Mouse (Mus musculus) intestine, embryonic 14.5 days (tissue): ENCODE data around the gene Poglut1. TPM values are rescaled to one million over a fixed set of nuclear protein-coding genes. Genes with fewer than 3 reads are reported as not detected.
A peak's percentile ranks its signal among the peaks of the same experiment; 100 is the strongest.

Experiments
- ATAC-seq: fragments of 200-750 bp; cut with Nextera tagmentation; replicated peaks from 2 replicates; pipeline ENCODE4 v1.8.0; 2017; ENCODE audit warnings: low read depth, moderate number of reproducible peaks, moderate TSS enrichment, moderate library complexity; ENCODE audit not compliant: low FRiP score, low TSS enrichment
- DNase-seq: peaks from one replicate; pipeline ENCODE4 v3.0.0-alpha.2; 2018; ENCODE audit warnings: low spot score
- H3K27ac ChIP-seq: fragments of 300-500 bp; sonication (generic); 2 replicates; pipeline ENCODE4 v1.5.1; 2014; ENCODE audit warnings: low read depth, mild to moderate bottlenecking, control low read depth
- H3K27me3 ChIP-seq: fragments of 300-500 bp; sonication (generic); replicated peaks from 2 replicates; pipeline ENCODE4 v1.6.1; 2014; ENCODE audit warnings: low read length, control low read depth; ENCODE audit not compliant: control insufficient read depth, insufficient read depth
- H3K36me3 ChIP-seq: fragments of 300-500 bp; sonication (generic); 2 replicates; pipeline ENCODE4 v1.6.1; 2014; ENCODE audit warnings: low read length, control low read depth; ENCODE audit not compliant: control insufficient read depth, insufficient read depth
- H3K4me1 ChIP-seq: fragments of 300-500 bp; sonication (generic); replicated peaks from 2 replicates; pipeline ENCODE4 v1.6.1; 2014; ENCODE audit warnings: low read length, control low read depth, mixed read lengths; ENCODE audit not compliant: control insufficient read depth, insufficient read depth
- H3K4me2 ChIP-seq: fragments of 300-500 bp; sonication (generic); 2 replicates; pipeline ENCODE4 v1.6.1; 2014; ENCODE audit warnings: low read length
- H3K4me3 ChIP-seq: fragments of 300-500 bp; sonication (generic); 2 replicates; pipeline ENCODE4 v1.5.1; 2014; ENCODE audit warnings: low read depth, low read length, control low read depth, mixed read lengths
- H3K9ac ChIP-seq: fragments of 300-500 bp; sonication (generic); 2 replicates; pipeline ENCODE4 v1.6.1; 2014; ENCODE audit warnings: mild to moderate bottlenecking, low read length
- H3K9me3 ChIP-seq: fragments of 300-500 bp; sonication (generic); 2 replicates; pipeline ENCODE4 v1.6.1; 2016; ENCODE audit warnings: low read length, control low read depth; ENCODE audit not compliant: control insufficient read depth
- WGBS: fragments of 180-500 bp; shearing (Covaris S2); extraction: QIAGEN DNeasy Blood & Tissue Kit; methylation state at CpG from one replicate; pipeline ENCODE4 v1.1.7; 2014; 5-methylcytosine and 5-hydroxymethylcytosine counted together
- polyA plus RNA-seq: library from polyadenylated mRNA; unstranded; fragments of >200 nt; fragmentation: Nextera tagmentation; extraction: Ambion mirVana; gene quantifications from 2 replicates; pipeline ENCODE4 v1.2.1, GENCODE M21; 2014

The Poglut1 gene
- polyA plus RNA-seq, 1 experiment from 2014 or later, result 43.7 TPM

DNA sequence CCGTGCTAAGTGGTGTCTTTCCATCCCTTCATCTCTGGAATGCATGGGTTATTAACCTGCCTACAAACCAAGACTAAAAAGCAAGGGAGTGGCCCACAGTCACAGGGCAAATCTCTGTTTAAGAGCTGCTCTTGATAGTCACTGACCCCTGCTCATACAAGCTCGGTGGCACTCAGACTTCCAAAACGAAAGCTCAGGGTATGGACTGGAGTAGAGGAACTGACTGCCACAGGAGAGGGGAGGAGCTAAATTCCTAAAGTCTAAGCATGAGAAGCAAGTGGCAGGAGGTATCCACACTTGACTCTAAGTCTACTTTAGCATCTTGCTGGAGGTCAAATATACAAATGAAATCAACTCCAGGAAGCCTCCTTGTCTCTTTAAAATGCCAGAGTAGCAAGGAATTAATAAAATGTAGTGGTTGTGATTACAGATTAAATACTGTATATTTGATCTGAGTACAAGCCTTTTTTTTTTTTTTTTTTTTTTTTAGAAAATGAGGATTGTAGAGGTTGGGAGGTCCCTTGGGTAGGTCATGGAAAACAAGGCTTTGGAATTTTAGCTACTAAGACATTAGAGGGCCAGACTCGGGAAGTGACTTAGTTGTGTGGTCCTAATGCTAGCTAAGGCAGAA, 74.3 kb downstream of the Poglut1 start:
- Histone ChIP-seq H3K4me1 (peaks cover 6% of the 10 kb centered on the region; the same call in 1 of the 2 replicates), H3K9me3 (no peaks in the 10 kb centered on the region), H3K4me2 (peak overlapping the region; percentile 63), H3K27me3 (no peaks in the 10 kb centered on the region), H3K9ac (no peak overlapping the region), H3K27ac (no peak overlapping the region), H3K36me3 (no peaks in the 10 kb centered on the region), H3K4me3 (peak overlapping the region; percentile 39; the same call in 1 of the 2 replicates)
- ATAC-seq (no peak), DNase-seq (no peak)
- 48% methylated on average over 4 of the region's 4 CpGs for WGBS

Other genes with a start within 250 kb of the Poglut1 start
- gene Maats1, start 208.1 kb downstream of the Poglut1 start, polyA plus RNA-seq, result 0.08 TPM in 1 of 2 replicates, not detected in the other
- 176 and 187 TPM in 2 replicates for gene Cox17, start 203.3 kb downstream of the Poglut1 start, polyA plus RNA-seq
- 0.68 TPM in 1 of 2 replicates, not detected in the other for gene Gm21987, start 203.2 kb downstream of the Poglut1 start, polyA plus RNA-seq
- 16.8 and 19.6 TPM in 2 replicates for gene Popdc2, start 188.0 kb downstream of the Poglut1 start, polyA plus RNA-seq
- 0.09 and 0.81 TPM in 2 replicates for gene Pla1a, start 117.1 kb downstream of the Poglut1 start, polyA plus RNA-seq
- gene Adprh, start 97.6 kb downstream of the Poglut1 start, polyA plus RNA-seq, result 86.6 and 90.8 TPM in 2 replicates
- 0.27 and 0.31 TPM in 2 replicates for gene Cd80, start 94.7 kb downstream of the Poglut1 start, polyA plus RNA-seq
- gene Timmdc1, start 27.6 kb downstream of the Poglut1 start, polyA plus RNA-seq, result 22.3 and 22.8 TPM in 2 replicates
- gene Tmem39a, start 8.4 kb upstream of the Poglut1 start, polyA plus RNA-seq, result 97.9 and 117 TPM in 2 replicates
- 10.9 and 11.7 TPM in 2 replicates for gene Arhgap31, start 163.0 kb upstream of the Poglut1 start, polyA plus RNA-seq
- gene B4galt4, start 192.0 kb upstream of the Poglut1 start, polyA plus RNA-seq, result 30.6 and 34.4 TPM in 2 replicates